Mouse (Mus musculus): ENCODE measurements around the gene Acads. TPM values are rescaled to one million over a fixed set of nuclear protein-coding genes. Genes with fewer than 3 reads are reported as not detected.
A peak's percentile ranks its signal among the peaks of the same experiment; 100 is the strongest.
"Not testable (repeated sequence)": the region's sequence is repeated elsewhere in the genome, so short reads cannot be mapped to it uniquely, and the experiment has no call there.

Gene Acads
- polyA plus RNA-seq (2012; rRNA removed) = 14.9 and 16.1 TPM in 2 replicates

DNA sequence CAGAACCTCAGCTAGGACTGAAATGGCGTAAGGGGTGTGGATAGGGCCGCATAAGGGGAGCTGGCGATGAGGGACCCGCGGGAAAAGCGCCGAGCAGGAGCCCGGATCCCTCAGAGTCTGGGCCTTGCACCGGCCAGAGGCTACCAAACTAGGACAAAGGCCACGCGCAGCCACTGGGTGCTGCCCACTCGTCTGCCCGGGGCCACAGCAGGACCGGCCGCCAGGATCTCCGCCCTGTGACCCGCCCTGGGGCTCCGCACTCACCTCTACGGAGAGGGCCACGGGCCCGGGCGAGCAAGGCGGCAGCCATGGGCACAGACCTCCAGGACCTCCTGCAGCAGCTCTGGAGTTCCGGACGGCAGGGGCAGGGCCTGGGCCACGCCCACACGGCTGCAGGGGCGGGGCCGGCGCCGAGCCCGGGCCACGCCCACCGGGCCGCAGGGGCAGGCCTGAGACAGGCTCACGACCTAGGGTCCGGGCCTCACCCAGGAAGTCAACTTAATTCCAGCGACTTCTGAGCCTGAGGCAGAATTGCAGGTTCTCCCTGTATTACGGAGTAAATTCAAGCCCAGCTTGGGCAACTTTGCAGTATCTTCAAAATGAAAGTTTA lies at the start of gene Acads:
Gene Acads, minus strand, starts transcription at position 386 of the 610 bp plus-strand sequence.
- 9% methylated on average over 39 of the region's 39 CpGs for WGBS
- Histone ChIP-seq H3K4me1 (ENCODE audit: control insufficient read depth, insufficient read depth, low read length) (peaks cover 7% of the 10 kb centered on the region; the same call in 1 of the 2 replicates), H3K27ac (ENCODE audit: insufficient read depth, low read length) (no peak within 1 kb of the TSS), H3K27me3 (ENCODE audit: control insufficient read depth, insufficient read depth, low read length) (no peaks in the 10 kb centered on the region), H3K4me3 (replicated peaks; ENCODE audit: insufficient read depth, low read depth, low read length) (peak within 1 kb of the TSS; percentile 54)
- no peak for TF ChIP-seq POLR2A (IDR thresholded peaks at IDR 0.05; ENCODE audit: borderline replicate concordance, insufficient read depth, low read length)
- no peak for TF ChIP-seq CTCF (IDR thresholded peaks at IDR 0.05; ENCODE audit: borderline replicate concordance, insufficient read depth, low read depth, low read length)
- DNase-seq = peak; percentile 60 to 64

DNA sequence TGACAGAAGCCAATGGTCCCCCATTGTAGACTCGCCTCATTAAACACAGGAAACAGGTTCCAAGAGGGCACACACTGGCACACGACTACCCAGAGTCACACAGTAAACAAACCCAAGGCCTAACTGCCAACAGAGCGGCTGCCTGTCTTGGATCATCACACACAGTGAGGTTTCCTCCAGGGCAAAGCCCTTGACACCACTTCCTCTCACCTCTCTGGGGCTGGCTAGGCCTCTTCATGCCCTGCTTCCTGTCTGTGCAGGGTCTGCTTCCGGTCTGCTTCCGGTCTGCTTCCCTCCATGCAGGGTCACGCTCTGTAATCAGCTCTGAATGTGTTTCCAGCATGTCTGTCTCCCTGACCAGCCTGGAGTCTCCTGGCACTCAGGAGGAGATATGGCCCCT lies 48.2 kb upstream of the Acads start:
- no peaks in the 10 kb centered on the region for H3K27me3 ChIP-seq (ENCODE audit: control insufficient read depth, insufficient read depth, low read length)
- 48% methylated on average over 6 of the region's 6 CpGs for WGBS
- no peak overlapping the region for H3K4me3 ChIP-seq (replicated peaks; ENCODE audit: insufficient read depth, low read depth, low read length)
- H3K27ac ChIP-seq (ENCODE audit: insufficient read depth, low read length) = peak overlapping the region; percentile 37; the same call in 1 of the 2 replicates
- no peak for DNase-seq
- TF ChIP-seq CTCF (IDR thresholded peaks at IDR 0.05; ENCODE audit: borderline replicate concordance, insufficient read depth, low read depth, low read length) (no peak), POLR2A (IDR thresholded peaks at IDR 0.05; ENCODE audit: borderline replicate concordance, insufficient read depth, low read length) (no peak)
- H3K4me1 ChIP-seq (ENCODE audit: control insufficient read depth, insufficient read depth, low read length) = peaks cover 18% of the 10 kb centered on the region

DNA sequence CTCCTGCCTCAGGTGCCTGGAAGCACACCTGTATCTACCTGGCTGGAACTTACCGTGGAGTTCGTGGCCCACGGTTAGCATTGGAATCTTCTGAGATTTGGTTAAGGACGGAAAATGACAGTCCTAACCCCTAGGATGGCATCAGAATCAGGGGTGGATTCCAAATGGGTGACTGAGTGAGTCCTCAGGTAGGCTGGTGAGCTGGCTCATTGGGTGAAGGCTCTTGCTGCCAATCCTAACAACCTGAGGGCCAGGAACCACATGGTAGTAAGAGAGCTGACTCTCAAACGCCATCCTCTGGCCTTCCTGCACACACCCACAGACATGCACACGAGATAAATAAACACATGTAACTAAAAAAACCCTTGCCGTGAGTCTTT lies 47.7 kb upstream of the Acads start:
- no peak for DNase-seq
- TF ChIP-seq CTCF (IDR thresholded peaks at IDR 0.05; ENCODE audit: borderline replicate concordance, insufficient read depth, low read depth, low read length) = no peak
- TF ChIP-seq POLR2A (IDR thresholded peaks at IDR 0.05; ENCODE audit: borderline replicate concordance, insufficient read depth, low read length) = no peak
- no peaks in the 10 kb centered on the region for H3K27me3 ChIP-seq (ENCODE audit: control insufficient read depth, insufficient read depth, low read length)
- H3K4me3 ChIP-seq (replicated peaks; ENCODE audit: insufficient read depth, low read depth, low read length) = no peak overlapping the region
- no peak overlapping the region for H3K27ac ChIP-seq (ENCODE audit: insufficient read depth, low read length)
- peaks cover 18% of the 10 kb centered on the region for H3K4me1 ChIP-seq (ENCODE audit: control insufficient read depth, insufficient read depth, low read length)
- 35% methylated on average over 7 of the region's 7 CpGs for WGBS

DNA sequence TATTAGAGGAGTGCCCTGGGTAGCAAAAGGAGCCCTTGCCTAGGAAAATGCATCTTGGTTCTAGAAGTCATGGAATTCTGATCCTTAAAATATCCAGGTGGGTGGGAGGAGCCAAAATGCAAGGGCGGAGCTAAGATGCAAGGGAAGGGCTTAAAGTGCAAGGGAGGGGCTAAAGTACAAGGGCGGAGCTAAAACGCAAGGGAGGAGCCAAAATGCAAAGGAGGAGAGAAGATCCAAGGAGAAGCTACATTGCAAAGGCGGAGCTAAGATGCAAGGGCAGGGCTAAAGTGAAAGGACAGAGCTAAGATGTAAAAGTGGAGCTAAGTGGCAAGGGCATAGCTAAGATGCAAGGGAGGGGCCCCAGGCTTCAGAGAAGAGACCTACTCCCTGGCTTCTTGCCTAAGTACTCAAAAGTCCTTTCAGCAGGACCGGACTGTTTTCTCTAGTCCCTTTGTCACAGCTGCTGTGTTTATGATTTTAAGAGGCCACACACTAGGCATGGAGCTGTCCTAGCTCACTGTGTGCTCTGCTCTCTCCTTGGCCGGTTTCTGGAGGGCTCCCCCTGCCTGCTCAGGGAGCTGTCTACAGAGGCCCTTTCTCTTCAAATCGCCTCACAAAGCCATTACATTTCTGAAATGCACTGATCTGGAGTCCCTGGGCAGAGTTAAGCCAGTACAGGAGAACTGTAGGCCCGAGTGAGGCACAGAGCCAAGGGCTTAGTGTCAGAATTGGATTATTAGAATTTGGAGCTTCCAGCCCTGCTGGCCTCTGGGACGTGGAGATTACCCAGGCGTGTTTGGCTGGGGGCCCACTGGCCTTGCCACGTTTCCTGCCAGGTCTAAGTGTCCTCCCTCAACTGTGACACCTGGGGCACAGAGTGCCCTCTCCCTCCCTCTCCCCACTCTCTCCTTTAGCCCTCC lies 47.0 kb upstream of the Acads start:
- H3K27me3 ChIP-seq (ENCODE audit: control insufficient read depth, insufficient read depth, low read length) = no peaks in the 10 kb centered on the region
- DNase-seq = peak; percentile 67 to 78
- 32% methylated on average over 11 of the region's 11 CpGs for WGBS
- H3K4me1 ChIP-seq (ENCODE audit: control insufficient read depth, insufficient read depth, low read length) = peaks cover 18% of the 10 kb centered on the region
- TF ChIP-seq POLR2A (IDR thresholded peaks at IDR 0.05; ENCODE audit: borderline replicate concordance, insufficient read depth, low read length) (no peak), CTCF (IDR thresholded peaks at IDR 0.05; ENCODE audit: borderline replicate concordance, insufficient read depth, low read depth, low read length) (no peak)
- no peak overlapping the region for H3K4me3 ChIP-seq (replicated peaks; ENCODE audit: insufficient read depth, low read depth, low read length)
- H3K27ac ChIP-seq (ENCODE audit: insufficient read depth, low read length) = 0 out of 2 replicates have a peak overlapping the region, but pooled peaks have one; percentile 10

DNA sequence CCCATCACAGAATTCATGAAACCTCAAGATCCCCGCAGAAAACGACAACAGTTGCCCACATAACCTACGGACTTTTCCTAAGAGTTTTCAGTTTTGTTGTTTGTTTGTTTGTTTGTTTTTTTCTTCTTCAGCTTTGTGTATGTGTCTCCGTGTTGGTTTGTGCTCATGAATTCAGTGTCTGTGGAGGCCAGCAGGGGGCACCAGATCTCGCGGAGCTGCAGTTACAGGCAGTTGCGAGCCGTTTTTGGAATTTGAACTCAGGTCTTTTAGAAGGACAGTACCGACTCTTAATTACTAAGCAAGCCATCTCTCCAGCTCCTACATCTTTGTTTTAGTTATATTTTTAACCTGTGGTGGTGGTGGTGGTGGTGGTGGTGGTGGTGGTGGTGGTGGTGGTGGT lies 46.2 kb upstream of the Acads start:
- H3K27ac ChIP-seq (ENCODE audit: insufficient read depth, low read length) = no peak overlapping the region
- H3K4me3 ChIP-seq (replicated peaks; ENCODE audit: insufficient read depth, low read depth, low read length) = no peak overlapping the region
- peaks cover 18% of the 10 kb centered on the region for H3K4me1 ChIP-seq (ENCODE audit: control insufficient read depth, insufficient read depth, low read length)
- DNase-seq = no peak
- no peaks in the 10 kb centered on the region for H3K27me3 ChIP-seq (ENCODE audit: control insufficient read depth, insufficient read depth, low read length)
- TF ChIP-seq CTCF (IDR thresholded peaks at IDR 0.05; ENCODE audit: borderline replicate concordance, insufficient read depth, low read depth, low read length) (peak; percentile 47; the same call in 1 of the 2 replicates), POLR2A (IDR thresholded peaks at IDR 0.05; ENCODE audit: borderline replicate concordance, insufficient read depth, low read length) (no peak)
- WGBS = 58% methylated on average over 9 of the region's 9 CpGs

DNA sequence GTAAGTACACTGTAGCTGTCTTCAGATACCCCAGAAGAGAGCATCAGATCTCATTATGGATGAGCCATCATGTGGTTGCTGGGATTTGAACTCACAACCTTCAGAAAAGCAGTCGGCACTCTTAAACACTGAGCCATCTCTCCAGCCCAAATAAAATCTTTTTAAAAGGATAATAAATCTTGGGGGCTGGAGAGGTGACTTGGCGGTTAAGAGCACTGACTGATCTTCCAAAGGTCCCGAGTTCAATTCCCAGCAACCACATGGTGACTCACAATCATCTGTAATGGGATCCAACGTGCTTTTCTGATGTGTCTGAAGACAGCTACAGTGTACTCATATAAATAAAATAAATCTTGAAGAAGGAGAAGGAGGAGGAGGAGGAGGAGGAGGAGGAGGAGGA lies 45.3 kb upstream of the Acads start:
- peaks cover 18% of the 10 kb centered on the region for H3K4me1 ChIP-seq (ENCODE audit: control insufficient read depth, insufficient read depth, low read length)
- not testable (repeated sequence) for H3K27me3 ChIP-seq (ENCODE audit: control insufficient read depth, insufficient read depth, low read length); H3K27ac ChIP-seq (ENCODE audit: insufficient read depth, low read length); DNase-seq; H3K4me3 ChIP-seq (replicated peaks; ENCODE audit: insufficient read depth, low read depth, low read length)
- WGBS = 83% methylated on average over 4 of the region's 4 CpGs

DNA sequence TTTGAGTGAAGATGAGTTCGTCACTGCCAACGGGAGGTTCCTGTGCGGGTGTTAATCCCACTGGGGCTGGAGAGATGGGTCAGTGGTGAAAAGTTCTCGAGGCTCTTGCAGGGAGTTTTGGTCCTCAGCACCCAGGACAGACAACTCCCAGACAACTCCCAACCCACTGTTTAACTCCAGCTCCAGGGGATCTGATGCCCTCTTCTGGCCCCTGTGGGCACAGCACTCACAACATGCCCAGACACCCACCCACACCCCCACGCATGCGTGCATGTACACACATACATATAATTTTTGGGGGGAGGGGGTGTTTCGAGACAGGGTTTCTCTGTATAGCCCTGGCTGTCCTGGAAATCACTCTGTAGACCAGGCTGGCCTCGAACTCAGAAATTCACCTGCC lies 44.4 kb upstream of the Acads start:
- Histone ChIP-seq H3K4me3 (replicated peaks; ENCODE audit: insufficient read depth, low read depth, low read length) (no peak overlapping the region), H3K27ac (ENCODE audit: insufficient read depth, low read length) (no peak overlapping the region), H3K27me3 (ENCODE audit: control insufficient read depth, insufficient read depth, low read length) (no peaks in the 10 kb centered on the region), H3K4me1 (ENCODE audit: control insufficient read depth, insufficient read depth, low read length) (peaks cover 18% of the 10 kb centered on the region)
- peak; percentile 61 to 67 for DNase-seq
- TF ChIP-seq CTCF (IDR thresholded peaks at IDR 0.05; ENCODE audit: borderline replicate concordance, insufficient read depth, low read depth, low read length) (peak; percentile 67; the same call in 1 of the 2 replicates), POLR2A (IDR thresholded peaks at IDR 0.05; ENCODE audit: borderline replicate concordance, insufficient read depth, low read length) (no peak)
- 24% methylated on average over 8 of the region's 8 CpGs for WGBS

DNA sequence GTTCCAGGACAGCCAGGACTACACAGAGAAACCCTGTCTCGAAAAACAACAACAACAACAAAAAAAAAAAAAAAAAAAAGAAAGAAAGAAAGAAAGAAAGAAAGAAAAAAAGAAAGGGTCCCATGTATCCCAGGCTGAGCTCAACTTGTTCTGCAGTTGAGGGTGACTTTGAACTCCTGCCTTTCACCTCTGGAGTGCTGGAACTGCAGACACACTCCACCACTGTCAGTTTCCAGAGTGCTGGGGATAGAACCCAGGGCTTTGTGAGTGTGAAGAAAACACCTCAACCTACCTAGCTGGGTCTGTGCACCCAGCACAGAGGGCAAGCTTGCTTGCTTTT lies 42.8 kb upstream of the Acads start:
- DNase-seq; H3K27ac ChIP-seq (ENCODE audit: insufficient read depth, low read length); H3K4me3 ChIP-seq (replicated peaks; ENCODE audit: insufficient read depth, low read depth, low read length); H3K27me3 ChIP-seq (ENCODE audit: control insufficient read depth, insufficient read depth, low read length): not testable (repeated sequence)
- WGBS = 58% methylated on average over 1 of the region's 1 CpGs
- H3K4me1 ChIP-seq (ENCODE audit: control insufficient read depth, insufficient read depth, low read length) = peaks cover 14% of the 10 kb centered on the region
